Mouse (Mus musculus): Measurements from ENCODE around the gene Hist1h2bl. TPM values are rescaled to one million over a fixed set of nuclear protein-coding genes. Genes with fewer than 3 reads are reported as not detected.
"Not testable (repeated sequence)": the region's sequence is repeated elsewhere in the genome, so short reads cannot be mapped to it uniquely, and the experiment has no call there.

Hist1h2bl gene
- polyA plus RNA-seq, 1 experiment from 2014 or later: 1.5 TPM

DNA sequence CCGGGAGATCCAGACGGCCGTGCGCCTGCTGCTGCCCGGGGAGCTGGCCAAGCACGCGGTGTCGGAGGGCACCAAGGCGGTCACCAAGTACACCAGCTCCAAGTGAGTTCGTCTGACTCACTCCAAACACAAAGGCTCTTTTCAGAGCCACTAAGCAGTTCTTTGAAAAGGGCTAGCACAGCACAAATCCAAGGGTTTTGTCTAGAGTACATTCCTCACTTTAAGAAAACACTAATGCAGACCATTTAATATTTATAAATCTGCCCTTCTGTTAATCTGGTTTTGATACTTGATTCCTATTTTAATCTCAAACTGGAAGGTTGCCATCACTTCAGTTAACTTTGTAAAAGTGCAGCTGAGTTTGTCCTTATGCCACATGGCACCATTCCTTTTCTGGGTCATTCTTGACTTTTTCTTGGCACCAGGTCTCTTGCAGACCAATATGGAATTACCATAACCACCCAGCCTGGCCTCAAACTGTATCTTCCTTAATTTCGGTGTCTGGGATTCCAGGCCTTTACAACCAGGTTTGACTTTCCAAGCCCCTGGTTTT is 6.5 kb upstream of the Hist1h2bl start:
- Histone ChIP-seq H3K27ac (replicated peaks) (peak overlapping the region; percentile 82), H3K9me3 (ENCODE audit: control insufficient read depth, low read length) (no peaks in the 10 kb centered on the region), H3K4me1 (replicated peaks; ENCODE audit: control insufficient read depth, insufficient read depth) (peaks cover 5% of the 10 kb centered on the region), H3K4me3 (ENCODE audit: low read depth, low read length) (no peak overlapping the region), H3K27me3 (ENCODE audit: control insufficient read depth, insufficient read depth, low read length) (no peaks in the 10 kb centered on the region), H3K9ac (ENCODE audit: low read length) (no peak overlapping the region), H3K4me2 (replicated peaks; ENCODE audit: low read depth) (peak overlapping the region; percentile 46), H3K36me3 (ENCODE audit: control insufficient read depth, insufficient read depth, low read length) (no peaks in the 10 kb centered on the region)
- TF ChIP-seq CTCF (IDR thresholded peaks at IDR 0.05; ENCODE audit: low read depth) (no peak), EP300 (optimal IDR thresholded peaks at IDR 0.05) (no peak)
- peak; percentile 72 for ATAC-seq (ENCODE audit: low FRiP score, low TSS enrichment)
- WGBS: 3% methylated on average over 11 of the region's 11 CpGs
- DNase-seq (ENCODE audit: low spot score): no peak

DNA sequence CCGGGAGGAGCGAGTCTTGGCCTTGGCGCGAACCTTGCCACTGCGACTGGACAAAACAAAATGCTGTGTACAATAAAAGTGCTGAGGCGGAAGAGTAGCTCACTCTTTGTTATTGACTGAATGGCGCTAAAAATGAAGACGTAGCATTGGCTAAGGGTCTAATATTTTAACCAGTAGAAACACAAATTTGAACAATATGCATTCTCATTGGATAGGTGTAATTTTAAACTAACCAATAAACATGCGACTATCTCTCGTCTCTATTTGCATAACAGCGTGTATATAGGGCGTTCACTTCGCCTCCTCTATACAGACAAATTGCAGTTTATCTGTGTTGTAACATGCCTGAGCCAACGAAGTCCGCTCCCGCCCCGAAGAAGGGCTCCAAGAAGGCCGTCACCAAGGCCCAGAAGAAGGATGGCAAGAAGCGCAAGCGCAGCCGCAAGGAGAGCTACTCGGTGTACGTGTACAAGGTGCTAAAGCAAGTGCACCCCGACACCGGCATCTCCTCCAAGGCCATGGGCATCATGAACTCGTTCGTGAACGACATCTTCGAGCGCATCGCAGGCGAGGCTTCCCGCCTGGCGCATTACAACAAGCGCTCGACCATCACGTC is 5.9 kb upstream of the Hist1h2bl start, which contains the start of gene Hist1h2bm:
TSS of gene Hist1h2bm (plus strand) at position 288 of the 616 bp plus-strand sequence.
- H3K4me1 ChIP-seq (replicated peaks; ENCODE audit: control insufficient read depth, insufficient read depth); H3K27me3 ChIP-seq (ENCODE audit: control insufficient read depth, insufficient read depth, low read length); H3K9me3 ChIP-seq (ENCODE audit: control insufficient read depth, low read length); H3K36me3 ChIP-seq (ENCODE audit: control insufficient read depth, insufficient read depth, low read length): not testable (repeated sequence)
- Histone ChIP-seq H3K27ac (replicated peaks) (peak within 1 kb of the TSS; percentile 82), H3K4me3 (ENCODE audit: low read depth, low read length) (peak within 1 kb of the TSS; percentile 33), H3K9ac (ENCODE audit: low read length) (peak within 1 kb of the TSS; percentile 31; the same call in 1 of the 2 replicates), H3K4me2 (replicated peaks; ENCODE audit: low read depth) (peak within 1 kb of the TSS; percentile 58)
- ATAC-seq (ENCODE audit: low FRiP score, low TSS enrichment) (peak; percentile 96), DNase-seq (ENCODE audit: low spot score) (peak; percentile 64)
- under 1% methylated on average over 34 of the region's 37 CpGs for WGBS

DNA sequence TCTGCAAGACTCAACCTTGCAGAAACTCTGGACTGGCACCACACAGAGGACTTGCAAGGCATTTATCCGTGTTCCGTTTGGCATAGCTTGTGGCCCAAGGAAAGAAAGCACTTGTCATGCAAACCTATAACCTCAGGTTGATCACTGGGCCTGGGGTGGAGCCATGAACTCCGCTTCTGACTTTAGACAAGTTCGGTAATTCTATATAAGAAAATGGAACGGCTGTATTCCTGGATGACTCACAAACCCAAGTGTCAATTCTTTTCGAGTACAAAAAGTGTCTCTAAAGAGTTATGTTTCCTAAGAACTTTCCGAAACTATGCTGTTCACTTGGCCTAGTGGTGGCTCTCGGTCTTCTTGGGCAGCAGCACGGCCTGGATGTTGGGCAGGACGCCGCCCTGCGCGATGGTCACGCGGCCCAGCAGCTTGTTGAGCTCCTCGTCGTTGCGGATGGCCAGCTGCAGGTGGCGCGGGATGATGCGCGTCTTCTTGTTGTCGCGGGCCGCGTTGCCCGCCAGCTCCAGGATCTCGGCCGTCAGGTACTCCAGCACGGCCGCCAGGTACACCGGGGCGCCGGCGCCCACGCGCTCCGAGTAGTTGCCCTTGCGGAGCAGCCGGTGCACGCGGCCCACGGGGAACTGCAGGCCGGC is 5.3 kb upstream of the Hist1h2bl start:
- H3K4me3 ChIP-seq (ENCODE audit: low read depth, low read length): peak overlapping the region; percentile 33
- H3K36me3 ChIP-seq (ENCODE audit: control insufficient read depth, insufficient read depth, low read length); H3K9me3 ChIP-seq (ENCODE audit: control insufficient read depth, low read length); DNase-seq (ENCODE audit: low spot score); H3K27me3 ChIP-seq (ENCODE audit: control insufficient read depth, insufficient read depth, low read length); H3K4me1 ChIP-seq (replicated peaks; ENCODE audit: control insufficient read depth, insufficient read depth): not testable (repeated sequence)
- WGBS: 2% methylated on average over 19 of the region's 44 CpGs
- peak overlapping the region; percentile 58 for H3K4me2 ChIP-seq (replicated peaks; ENCODE audit: low read depth)
- H3K9ac ChIP-seq (ENCODE audit: low read length): peak overlapping the region; percentile 31; the same call in 1 of the 2 replicates
- peak overlapping the region; percentile 78 for H3K27ac ChIP-seq (replicated peaks)
- ATAC-seq (ENCODE audit: low FRiP score, low TSS enrichment): peak; percentile 11; the same call in 1 of the 2 replicates

DNA sequence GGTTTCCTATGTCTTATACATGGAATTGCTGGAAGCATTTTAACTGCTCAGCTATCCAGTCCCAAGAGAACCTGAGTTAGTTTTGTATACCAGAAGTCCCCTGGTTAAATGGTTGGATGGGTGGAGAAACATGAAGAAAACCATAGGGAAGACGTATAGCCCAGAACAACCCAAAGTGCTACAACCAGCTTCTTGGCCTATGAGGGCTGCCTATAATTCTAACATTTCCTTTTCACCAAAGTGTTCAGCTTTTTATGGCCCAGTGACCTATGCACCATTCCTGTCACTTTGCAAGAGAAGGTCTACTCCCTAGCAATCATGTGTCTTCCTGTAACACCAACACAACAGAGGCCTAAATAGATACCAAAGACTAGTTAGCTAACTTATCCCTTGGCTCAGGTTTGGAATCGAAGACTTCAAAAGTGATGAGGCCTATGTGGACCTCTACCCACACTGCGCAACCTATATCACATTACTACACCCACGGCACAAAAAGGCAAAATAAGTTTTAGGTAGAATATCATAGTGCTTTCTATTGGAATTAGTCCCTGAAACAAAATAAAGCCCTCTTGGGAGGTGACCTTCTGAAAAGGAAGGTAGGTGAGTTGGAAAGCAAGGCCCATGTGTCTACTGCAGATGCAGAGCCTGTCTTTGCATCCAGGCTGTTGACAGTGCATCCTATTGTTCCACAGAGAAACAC is 2.6 kb upstream of the Hist1h2bl start:
- H3K27me3 ChIP-seq (ENCODE audit: control insufficient read depth, insufficient read depth, low read length): no peaks in the 10 kb centered on the region
- no peak for TF ChIP-seq CTCF (IDR thresholded peaks at IDR 0.05; ENCODE audit: low read depth)
- no peak for TF ChIP-seq EP300 (optimal IDR thresholded peaks at IDR 0.05)
- H3K9ac ChIP-seq (ENCODE audit: low read length): peak overlapping the region; percentile 55
- no peak for DNase-seq (ENCODE audit: low spot score)
- WGBS: 54% methylated on average over 4 of the region's 4 CpGs
- H3K4me1 ChIP-seq (replicated peaks; ENCODE audit: control insufficient read depth, insufficient read depth): peaks cover 8% of the 10 kb centered on the region
- H3K27ac ChIP-seq (replicated peaks): no peak overlapping the region; the same call in 1 of the 2 replicates
- ATAC-seq (ENCODE audit: low FRiP score, low TSS enrichment): no peak
- peak overlapping the region; percentile 55 for H3K4me2 ChIP-seq (replicated peaks; ENCODE audit: low read depth)
- no peaks in the 10 kb centered on the region for H3K36me3 ChIP-seq (ENCODE audit: control insufficient read depth, insufficient read depth, low read length)
- no peaks in the 10 kb centered on the region for H3K9me3 ChIP-seq (ENCODE audit: control insufficient read depth, low read length)
- peak overlapping the region; percentile 27 for H3K4me3 ChIP-seq (ENCODE audit: low read depth, low read length)

DNA sequence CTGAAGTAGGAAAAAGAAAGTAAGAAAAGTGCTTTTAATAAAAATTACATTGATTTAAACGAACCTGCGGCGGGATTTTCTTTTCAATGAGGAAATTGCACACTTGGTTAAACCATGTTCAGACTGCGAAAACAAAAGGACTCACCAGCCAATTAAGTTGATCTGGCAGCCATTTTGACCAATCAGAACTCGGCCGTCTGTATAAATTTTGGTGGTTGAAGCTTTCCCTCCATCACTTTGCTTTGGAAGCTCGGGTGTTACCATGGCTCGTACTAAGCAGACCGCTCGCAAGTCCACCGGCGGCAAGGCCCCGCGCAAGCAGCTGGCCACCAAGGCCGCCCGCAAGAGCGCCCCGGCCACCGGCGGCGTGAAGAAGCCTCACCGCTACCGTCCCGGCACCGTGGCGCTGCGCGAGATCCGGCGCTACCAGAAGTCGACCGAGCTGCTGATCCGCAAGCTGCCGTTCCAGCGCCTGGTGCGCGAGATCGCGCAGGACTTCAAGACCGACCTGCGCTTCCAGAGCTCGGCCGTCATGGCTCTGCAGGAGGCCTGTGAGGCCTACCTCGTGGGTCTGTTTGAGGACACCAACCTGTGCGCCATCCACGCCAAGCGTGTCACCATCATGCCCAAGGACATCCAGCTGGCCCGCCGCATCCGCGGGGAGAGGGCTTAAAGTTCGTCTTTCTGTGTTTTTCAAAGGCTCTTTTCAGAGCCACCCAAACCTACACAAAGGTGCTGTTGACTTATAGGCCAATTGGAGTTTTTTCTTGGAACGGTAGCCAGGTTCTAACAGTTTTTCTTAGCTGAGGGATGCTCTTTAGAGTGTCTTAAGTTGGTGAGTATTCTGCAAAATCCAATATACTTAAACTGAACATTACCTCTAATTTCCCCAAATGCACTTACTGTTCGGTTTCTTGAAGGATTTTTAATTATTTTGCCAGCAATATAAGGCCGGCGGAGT is 1.7 kb upstream of the Hist1h2bl start, which contains the start of gene Hist1h3h:
TSS of gene Hist1h3h (plus strand) at position 263 of the 961 bp plus-strand sequence.
- 1% methylated on average over 24 of the region's 56 CpGs for WGBS
- DNase-seq (ENCODE audit: low spot score) (peak; percentile 82), ATAC-seq (ENCODE audit: low FRiP score, low TSS enrichment) (peak; percentile 44)
- peak within 1 kb of the TSS; percentile 87 for H3K27ac ChIP-seq (replicated peaks)
- peak within 1 kb of the TSS; percentile 38 for H3K4me3 ChIP-seq (ENCODE audit: low read depth, low read length)
- H3K27me3 ChIP-seq (ENCODE audit: control insufficient read depth, insufficient read depth, low read length); H3K4me1 ChIP-seq (replicated peaks; ENCODE audit: control insufficient read depth, insufficient read depth); H3K9me3 ChIP-seq (ENCODE audit: control insufficient read depth, low read length); H3K36me3 ChIP-seq (ENCODE audit: control insufficient read depth, insufficient read depth, low read length): not testable (repeated sequence)
- peak within 1 kb of the TSS; percentile 55 for H3K9ac ChIP-seq (ENCODE audit: low read length)
- H3K4me2 ChIP-seq (replicated peaks; ENCODE audit: low read depth): peak within 1 kb of the TSS; percentile 61

DNA sequence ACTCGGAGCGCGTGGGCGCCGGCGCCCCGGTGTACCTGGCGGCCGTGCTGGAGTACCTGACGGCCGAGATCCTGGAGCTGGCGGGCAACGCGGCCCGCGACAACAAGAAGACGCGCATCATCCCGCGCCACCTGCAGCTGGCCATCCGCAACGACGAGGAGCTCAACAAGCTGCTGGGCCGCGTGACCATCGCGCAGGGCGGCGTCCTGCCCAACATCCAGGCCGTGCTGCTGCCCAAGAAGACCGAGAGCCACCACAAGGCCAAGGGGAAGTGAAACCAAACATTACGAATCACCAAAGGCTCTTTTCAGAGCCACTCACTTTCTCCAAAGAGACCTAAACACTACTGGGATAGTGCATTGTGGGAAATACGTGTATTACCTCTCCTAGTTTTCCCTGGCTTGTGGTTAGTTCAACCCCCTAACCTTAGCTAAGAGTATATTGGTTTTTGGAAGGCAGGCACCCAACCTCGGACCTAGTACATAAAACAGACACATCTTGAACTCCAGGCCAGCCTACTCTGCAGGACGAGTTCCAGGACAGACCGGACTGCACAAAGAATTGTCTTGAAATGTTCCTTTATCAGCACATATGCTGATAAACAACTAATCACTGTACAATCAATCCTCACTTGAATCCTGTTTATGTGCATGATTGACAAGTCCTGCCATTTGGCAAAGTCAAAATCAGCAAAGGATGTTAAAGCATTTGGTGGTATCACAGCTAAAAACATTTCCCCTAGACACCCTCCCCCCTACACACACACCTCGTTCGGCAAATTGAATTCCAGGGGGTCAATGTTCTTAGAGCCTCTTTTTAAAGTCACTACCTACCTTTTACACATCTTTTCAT is 823 bp upstream of the Hist1h2bl start:
- WGBS: under 1% methylated on average over 11 of the region's 38 CpGs
- ATAC-seq (ENCODE audit: low FRiP score, low TSS enrichment): peak; percentile 30; the same call in 1 of the 2 replicates

More for the DNA sequence above, 823 bp upstream of the Hist1h2bl start:
- not testable (repeated sequence) for H3K9me3 ChIP-seq (ENCODE audit: control insufficient read depth, low read length); H3K27me3 ChIP-seq (ENCODE audit: control insufficient read depth, insufficient read depth, low read length); H3K4me1 ChIP-seq (replicated peaks; ENCODE audit: control insufficient read depth, insufficient read depth); H3K36me3 ChIP-seq (ENCODE audit: control insufficient read depth, insufficient read depth, low read length)
- H3K27ac ChIP-seq (replicated peaks): peak overlapping the region; percentile 87
- peak overlapping the region; percentile 53 for H3K9ac ChIP-seq (ENCODE audit: low read length)
- peak; percentile 30 for DNase-seq (ENCODE audit: low spot score)
- H3K4me2 ChIP-seq (replicated peaks; ENCODE audit: low read depth): peak overlapping the region; percentile 61
- peak overlapping the region; percentile 38 for H3K4me3 ChIP-seq (ENCODE audit: low read depth, low read length)
